Mouse (Mus musculus): ENCODE measurements around the gene Bcl11a.

- TF ChIP-seq CTCF (IDR thresholded peaks at IDR 0.05) (no peak), EP300 (IDR thresholded peaks at IDR 0.05) (no peak)
These were observed 17.4 kb downstream of the Bcl11a start for GRCm38 (mm10) chr11:24095236-24095635.
